Mouse (Mus musculus): Measurements from ENCODE around the gene Snx29. TPM values are rescaled to one million over a fixed set of nuclear protein-coding genes. Genes with fewer than 3 reads are reported as not detected.

Snx29 gene
- polyA plus RNA-seq, 1 experiment from 2014 or later: 6.1 TPM

DNA sequence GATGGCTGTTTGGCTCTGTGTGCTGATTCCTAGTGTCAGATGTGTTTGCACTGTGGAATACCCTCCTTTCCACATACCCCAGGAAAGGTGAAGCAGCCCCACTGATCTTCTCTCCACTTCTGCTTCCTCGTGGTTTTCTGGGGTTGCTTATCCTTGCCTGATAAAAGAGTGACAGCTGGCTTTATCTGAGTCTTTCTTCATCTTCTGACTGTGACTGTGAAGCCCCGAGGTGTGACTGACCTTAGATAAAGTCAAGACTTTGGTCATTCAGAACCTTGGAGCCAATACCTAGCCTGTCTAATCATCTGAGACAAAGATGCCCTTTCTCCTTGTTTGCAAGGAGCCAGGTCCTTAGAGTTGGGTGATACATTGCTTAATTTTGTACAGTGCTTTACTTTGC lies 65.4 kb downstream of the Snx29 start:
- Histone ChIP-seq H3K36me3 (no peaks in the 10 kb centered on the region), H3K4me1 (replicated peaks) (peaks cover 10% of the 10 kb centered on the region)
- 23% methylated on average over 2 of the region's 2 CpGs for WGBS

DNA sequence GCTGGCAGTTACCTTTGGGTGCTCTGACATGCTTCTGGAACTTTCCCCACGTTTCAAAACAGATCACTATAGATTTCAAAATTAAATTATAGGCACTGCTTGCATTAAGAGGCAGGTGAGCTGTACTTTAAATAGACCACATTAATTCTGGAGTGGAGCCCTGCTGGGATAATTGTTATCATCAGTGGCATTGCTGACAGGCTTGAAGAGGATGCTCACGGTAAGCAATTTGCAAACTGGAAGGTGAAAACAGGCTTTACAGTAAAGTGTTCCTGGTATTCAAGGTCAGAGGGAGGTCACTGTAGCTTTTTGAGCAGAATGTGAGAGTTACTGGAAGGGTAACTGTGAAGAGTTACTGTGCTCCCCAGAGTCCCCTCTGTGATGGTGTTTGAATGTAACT lies 66.6 kb downstream of the Snx29 start:
- WGBS: 25% methylated on average over 2 of the region's 2 CpGs
- H3K9me3 ChIP-seq (replicated peaks): no peaks in the 10 kb centered on the region
- H3K27me3 ChIP-seq: no peaks in the 10 kb centered on the region
- H3K4me2 ChIP-seq: no peak overlapping the region
- no peak overlapping the region for H3K27ac ChIP-seq
- H3K36me3 ChIP-seq: no peaks in the 10 kb centered on the region
- no peak overlapping the region for H3K9ac ChIP-seq
- peaks cover 10% of the 10 kb centered on the region for H3K4me1 ChIP-seq (replicated peaks)
- no peak overlapping the region for H3K4me3 ChIP-seq
- ATAC-seq (replicated peaks; ENCODE audit: insufficient number of reproducible peaks, insufficient read depth, low FRiP score, low read depth): no peak

More for the DNA sequence above, 65.4 kb downstream of the Snx29 start:
- ATAC-seq (replicated peaks; ENCODE audit: insufficient number of reproducible peaks, insufficient read depth, low FRiP score, low read depth): no peak
- Histone ChIP-seq H3K4me2 (no peak overlapping the region), H3K27ac (no peak overlapping the region), H3K4me3 (no peak overlapping the region), H3K27me3 (no peaks in the 10 kb centered on the region), H3K9me3 (replicated peaks) (no peaks in the 10 kb centered on the region), H3K9ac (no peak overlapping the region)

DNA sequence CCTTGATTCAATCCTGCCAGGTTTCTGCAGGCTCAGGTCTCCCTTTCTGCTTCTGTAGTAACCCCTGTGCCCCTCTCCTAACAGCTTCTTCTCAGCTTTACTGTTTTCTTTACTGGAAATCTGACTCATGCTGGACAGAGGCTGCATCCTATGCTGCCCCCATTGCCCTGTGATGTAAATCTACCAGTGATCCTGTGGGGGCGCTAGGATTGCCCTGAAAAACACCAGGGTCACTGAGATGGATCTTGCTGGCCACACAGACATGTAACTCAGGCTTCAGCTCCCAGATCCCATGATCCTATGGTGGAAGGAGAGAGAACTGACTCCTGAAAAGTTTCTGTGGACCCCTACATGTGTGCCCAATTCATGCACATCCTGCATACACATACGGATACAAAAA lies 73.9 kb downstream of the Snx29 start:
- 61% methylated on average over 2 of the region's 2 CpGs for WGBS
- Histone ChIP-seq H3K4me3 (no peak overlapping the region), H3K9me3 (replicated peaks) (no peaks in the 10 kb centered on the region), H3K9ac (no peak overlapping the region), H3K36me3 (no peaks in the 10 kb centered on the region), H3K4me2 (no peak overlapping the region), H3K4me1 (replicated peaks) (no peaks in the 10 kb centered on the region), H3K27me3 (no peaks in the 10 kb centered on the region), H3K27ac (no peak overlapping the region)
- ATAC-seq (replicated peaks; ENCODE audit: insufficient number of reproducible peaks, insufficient read depth, low FRiP score, low read depth): no peak

DNA sequence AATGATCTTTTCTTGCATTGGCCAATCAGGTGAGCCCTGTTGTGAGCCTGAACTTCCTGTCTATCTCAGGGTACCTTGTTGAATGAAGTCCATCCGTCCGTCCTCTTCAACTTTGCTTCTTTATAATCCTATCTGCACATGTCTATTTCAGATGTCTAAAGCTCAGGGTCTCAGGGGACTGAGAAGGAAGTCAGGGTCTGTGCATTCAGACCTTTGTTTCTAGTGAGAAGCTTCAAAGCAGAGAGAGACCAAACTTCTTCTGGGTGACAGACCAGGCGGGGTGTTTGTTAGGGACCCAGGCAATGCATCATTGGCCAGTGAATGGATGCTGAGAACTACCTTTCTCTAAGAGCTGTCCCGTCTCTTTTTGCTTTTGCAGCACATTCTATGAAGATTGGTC lies 76.7 kb downstream of the Snx29 start:
- Histone ChIP-seq H3K36me3 (no peaks in the 10 kb centered on the region), H3K9ac (no peak overlapping the region), H3K4me3 (no peak overlapping the region), H3K9me3 (replicated peaks) (no peaks in the 10 kb centered on the region), H3K4me1 (replicated peaks) (no peaks in the 10 kb centered on the region), H3K27me3 (no peaks in the 10 kb centered on the region), H3K4me2 (no peak overlapping the region), H3K27ac (no peak overlapping the region)
- WGBS: 79% methylated on average over 4 of the region's 4 CpGs
- no peak for ATAC-seq (replicated peaks; ENCODE audit: insufficient number of reproducible peaks, insufficient read depth, low FRiP score, low read depth)

GRCm38 (mm10) chr16:11399845-11400565 lies 77.3 kb downstream of the Snx29 start:
- no peak for ATAC-seq (replicated peaks; ENCODE audit: insufficient number of reproducible peaks, insufficient read depth, low FRiP score, low read depth)
- Histone ChIP-seq H3K9ac (no peak overlapping the region), H3K4me1 (replicated peaks) (no peaks in the 10 kb centered on the region), H3K9me3 (replicated peaks) (no peaks in the 10 kb centered on the region), H3K27me3 (no peaks in the 10 kb centered on the region), H3K4me2 (no peak overlapping the region), H3K27ac (no peak overlapping the region), H3K4me3 (no peak overlapping the region), H3K36me3 (no peaks in the 10 kb centered on the region)
- 89% methylated on average over 6 of the region's 6 CpGs for whole genome bisulfite sequencing

GRCm38 (mm10) chr16:11400936-11401335 lies 78.2 kb downstream of the Snx29 start:
- no peak overlapping the region for H3K27ac ChIP-seq
- H3K27me3 ChIP-seq: no peaks in the 10 kb centered on the region
- ATAC-seq (replicated peaks; ENCODE audit: insufficient number of reproducible peaks, insufficient read depth, low FRiP score, low read depth): no peak
- no peak overlapping the region for H3K4me2 ChIP-seq
- no peaks in the 10 kb centered on the region for H3K9me3 ChIP-seq (replicated peaks)
- H3K4me3 ChIP-seq: no peak overlapping the region
- H3K9ac ChIP-seq: no peak overlapping the region
- WGBS: 59% methylated on average over 7 of the region's 7 CpGs
- no peaks in the 10 kb centered on the region for H3K36me3 ChIP-seq
- H3K4me1 ChIP-seq (replicated peaks): no peaks in the 10 kb centered on the region

DNA sequence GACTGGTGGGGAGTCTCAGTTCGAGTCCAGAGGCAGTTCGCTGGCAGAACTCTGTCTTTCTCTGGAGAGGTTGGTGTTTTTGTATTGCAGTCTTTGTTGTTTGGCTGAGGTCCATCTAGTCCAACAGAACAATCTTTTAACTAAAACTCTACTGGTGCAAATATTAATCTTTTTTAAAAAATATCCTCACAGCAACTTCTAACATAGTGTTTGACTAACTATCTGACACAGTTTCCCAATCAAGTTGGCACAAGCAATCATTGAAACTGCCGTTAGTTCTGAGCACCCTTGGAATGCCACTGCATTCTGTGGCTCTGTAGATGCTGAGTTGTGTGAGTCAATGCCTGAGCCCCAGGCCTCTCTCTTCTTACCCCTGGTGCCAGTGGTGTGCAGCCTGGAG lies 82.5 kb downstream of the Snx29 start:
- Histone ChIP-seq H3K4me1 (replicated peaks) (peaks cover 8% of the 10 kb centered on the region), H3K27me3 (no peaks in the 10 kb centered on the region), H3K4me3 (no peak overlapping the region), H3K27ac (no peak overlapping the region), H3K36me3 (no peaks in the 10 kb centered on the region), H3K9me3 (replicated peaks) (no peaks in the 10 kb centered on the region), H3K4me2 (no peak overlapping the region), H3K9ac (no peak overlapping the region)
- ATAC-seq (replicated peaks; ENCODE audit: insufficient number of reproducible peaks, insufficient read depth, low FRiP score, low read depth): no peak
- WGBS: 79% methylated on average over 3 of the region's 3 CpGs

GRCm38 (mm10) chr16:11406201-11406600 lies 83.5 kb downstream of the Snx29 start:
- no peak for ATAC-seq (replicated peaks; ENCODE audit: insufficient number of reproducible peaks, insufficient read depth, low FRiP score, low read depth)
- Histone ChIP-seq H3K27me3 (no peaks in the 10 kb centered on the region), H3K9me3 (replicated peaks) (no peaks in the 10 kb centered on the region), H3K27ac (no peak overlapping the region), H3K9ac (no peak overlapping the region), H3K4me3 (no peak overlapping the region), H3K4me1 (replicated peaks) (peaks cover 8% of the 10 kb centered on the region), H3K36me3 (no peaks in the 10 kb centered on the region), H3K4me2 (no peak overlapping the region)
- WGBS: 92% methylated on average over 5 of the region's 5 CpGs

GRCm38 (mm10) chr16:11406622-11407021 lies 83.9 kb downstream of the Snx29 start:
- no peak overlapping the region for H3K9ac ChIP-seq
- 71% methylated on average over 9 of the region's 9 CpGs for WGBS

DNA sequence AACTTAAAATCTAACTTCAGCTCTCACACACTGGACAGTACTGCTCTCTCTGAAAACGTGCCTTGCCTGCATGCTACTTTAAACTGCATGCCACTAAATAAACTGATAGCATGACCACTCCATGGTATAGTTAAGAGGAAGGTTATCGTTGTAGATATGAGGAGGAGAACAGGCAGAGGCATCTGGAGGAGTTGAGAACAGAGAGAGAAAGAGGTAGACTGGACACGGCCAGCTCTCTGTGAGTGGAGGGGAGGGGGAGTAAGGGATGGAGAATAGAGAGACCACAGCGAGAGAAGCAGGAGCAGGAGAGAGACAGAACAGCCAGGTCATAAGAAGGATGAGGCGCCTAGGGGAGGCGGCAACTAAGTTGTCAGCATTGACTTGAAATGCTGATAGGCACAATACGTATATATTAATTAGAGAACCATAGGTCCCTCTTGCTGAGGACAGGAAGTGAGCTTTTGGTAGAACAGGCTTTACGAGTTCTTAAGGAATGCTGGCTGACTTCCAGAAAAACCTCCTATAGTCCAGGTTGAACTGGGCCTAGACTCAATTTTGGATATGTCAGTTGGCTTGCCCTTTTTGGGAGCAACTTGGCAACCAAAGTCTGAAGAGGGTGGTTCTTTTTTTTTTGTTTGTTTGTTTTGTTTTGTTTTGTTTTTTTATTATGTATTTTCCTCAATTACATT lies 85.4 kb downstream of the Snx29 start:
- H3K36me3 ChIP-seq: no peaks in the 10 kb centered on the region; the same call in 1 of the 2 replicates
- WGBS: 46% methylated on average over 8 of the region's 8 CpGs

More at GRCm38 (mm10) chr16:11406622-11407021, 83.9 kb downstream of the Snx29 start:
- ATAC-seq (replicated peaks; ENCODE audit: insufficient number of reproducible peaks, insufficient read depth, low FRiP score, low read depth): no peak
- H3K9me3 ChIP-seq (replicated peaks): no peaks in the 10 kb centered on the region
- H3K4me2 ChIP-seq: no peak overlapping the region
- peaks cover 8% of the 10 kb centered on the region for H3K4me1 ChIP-seq (replicated peaks)
- no peak overlapping the region for H3K4me3 ChIP-seq
- no peaks in the 10 kb centered on the region; the same call in 1 of the 2 replicates for H3K36me3 ChIP-seq
- no peak overlapping the region for H3K27ac ChIP-seq
- H3K27me3 ChIP-seq: no peaks in the 10 kb centered on the region

GRCm38 (mm10) chr16:11408726-11409125 lies 86.0 kb downstream of the Snx29 start:
- H3K27ac ChIP-seq: no peak overlapping the region
- H3K4me2 ChIP-seq: no peak overlapping the region
- 84% methylated on average over 4 of the region's 4 CpGs for WGBS
- H3K4me3 ChIP-seq: no peak overlapping the region
- no peak for ATAC-seq (replicated peaks; ENCODE audit: insufficient number of reproducible peaks, insufficient read depth, low FRiP score, low read depth)
- no peaks in the 10 kb centered on the region for H3K27me3 ChIP-seq
- H3K9me3 ChIP-seq (replicated peaks): no peaks in the 10 kb centered on the region
- H3K4me1 ChIP-seq (replicated peaks): peaks cover 8% of the 10 kb centered on the region
- H3K36me3 ChIP-seq: no peaks in the 10 kb centered on the region; the same call in 1 of the 2 replicates
- H3K9ac ChIP-seq: no peak overlapping the region

More for the DNA sequence above, 85.4 kb downstream of the Snx29 start:
- Histone ChIP-seq H3K4me3 (no peak overlapping the region), H3K27me3 (no peaks in the 10 kb centered on the region), H3K4me1 (replicated peaks) (peaks cover 8% of the 10 kb centered on the region), H3K9me3 (replicated peaks) (no peaks in the 10 kb centered on the region), H3K4me2 (no peak overlapping the region), H3K27ac (no peak overlapping the region), H3K9ac (no peak overlapping the region)
- no peak for ATAC-seq (replicated peaks; ENCODE audit: insufficient number of reproducible peaks, insufficient read depth, low FRiP score, low read depth)

DNA sequence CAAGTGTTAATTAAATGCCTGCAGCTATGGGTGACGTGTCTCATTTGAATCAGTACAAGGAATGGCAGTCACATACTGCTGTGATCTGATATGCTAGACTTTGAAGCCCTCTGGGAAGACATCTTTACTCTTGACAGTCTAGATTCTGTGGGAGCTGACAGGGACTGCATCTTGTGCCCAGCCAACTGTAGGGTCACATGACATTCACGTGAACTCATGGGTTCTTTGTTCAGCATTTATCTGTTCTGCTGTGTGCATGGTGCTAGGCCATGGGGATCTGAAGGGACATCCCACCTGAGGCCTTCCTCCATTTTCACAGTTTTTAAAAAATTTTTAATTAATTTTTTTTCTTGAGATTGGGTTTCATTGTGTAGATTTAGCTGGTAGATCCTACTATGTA lies 91.9 kb downstream of the Snx29 start:
- no peak overlapping the region for H3K9ac ChIP-seq
- no peaks in the 10 kb centered on the region; the same call in 1 of the 2 replicates for H3K36me3 ChIP-seq
- no peak overlapping the region for H3K4me3 ChIP-seq
- no peak overlapping the region for H3K4me2 ChIP-seq
- H3K27me3 ChIP-seq: no peaks in the 10 kb centered on the region
- no peaks in the 10 kb centered on the region for H3K4me1 ChIP-seq (replicated peaks)
- no peak for ATAC-seq (replicated peaks; ENCODE audit: insufficient number of reproducible peaks, insufficient read depth, low FRiP score, low read depth)
- H3K27ac ChIP-seq: no peak overlapping the region
- 80% methylated on average over 2 of the region's 2 CpGs for WGBS
- H3K9me3 ChIP-seq (replicated peaks): no peaks in the 10 kb centered on the region

All from heart, embryonic 15.5 days (tissue).